Comparison of ENCODE assay signal across 19 mouse cellular contexts in the genomic region with DNA sequence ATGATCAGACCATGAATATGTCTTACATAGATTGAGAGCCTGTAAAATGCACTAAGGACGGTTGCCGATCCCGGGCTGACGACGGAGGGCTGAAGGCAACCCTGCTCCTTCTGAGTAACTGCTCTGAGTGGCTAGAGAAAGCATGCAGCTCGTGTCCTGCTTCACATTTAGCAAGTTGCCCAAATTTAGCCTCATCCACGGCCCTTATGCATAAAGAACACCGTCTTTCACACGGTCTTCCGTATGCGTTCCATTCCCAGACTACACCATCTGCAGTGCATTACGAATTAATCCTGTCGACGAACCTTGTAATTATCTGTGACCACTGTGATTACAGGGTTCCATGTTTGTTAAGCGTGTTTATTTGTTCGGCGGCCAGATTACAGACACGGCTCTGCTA. TPM values are rescaled to one million over a fixed set of nuclear protein-coding genes. Genes with fewer than 3 reads are reported as not detected.
DNase-seq lines count a peak whose midpoint lies in the region; ATAC-seq lines count a peak whose summit lies in the region.
"Had no signal": no experiment of that assay in that cellular context is flagged by ENCODE, and none has a peak within 500 bp of the region (broad histone marks: within the 10 kb centered on the region; RNA-seq: fewer than 3 reads in every experiment).

No protein-coding gene starts in this region.

- no peak overlapping the region for H3K4me2 ChIP-seq in forebrain, embryonic 12.5 days

- H3K4me1 ChIP-seq in forebrain, embryonic 12.5 days: peaks cover 40% of the 10 kb centered on the region
- peaks cover 52% of the 10 kb centered on the region for H3K4me1 ChIP-seq in midbrain, embryonic 10.5 days

- DNase-seq in embryo, embryonic 11 days: peak; percentile 22
- no peak for DNase-seq in embryo, embryonic 9.5 days (ENCODE audit: extremely low spot score)
- peak; percentile 57 for DNase-seq in brain, adult 2 months (ENCODE audit: low read depth, low spot score)
- no peak for DNase-seq in midbrain, embryonic 10.5 days (ENCODE audit: low spot score)
- no peak for DNase-seq in thymus, adult 18-20 months
- no peak for DNase-seq in gastrocnemius, postnatal 10 days
- no peak for DNase-seq in heart, adult 18-20 months
- DNase-seq: cerebellum, adult 18-20 months; heart, adult 11 months; kidney, postnatal 4 days; lung, embryonic 14.5 days had no signal

- peak overlapping the region; percentile 93 for H3K27ac ChIP-seq in forebrain, embryonic 12.5 days
- H3K27ac ChIP-seq in midbrain, embryonic 10.5 days (replicated peaks): peak overlapping the region; percentile 93; the same call in 1 of the 2 replicates
- H3K27ac ChIP-seq: stomach, postnatal 0 days had no signal

- no peak overlapping the region for H3K4me3 ChIP-seq in forebrain, embryonic 12.5 days (replicated peaks)
- H3K4me3 ChIP-seq in midbrain, embryonic 10.5 days: no peak overlapping the region

- H3K36me3 ChIP-seq in forebrain, embryonic 12.5 days (replicated peaks): peaks cover 8% of the 10 kb centered on the region
- peaks cover 12% of the 10 kb centered on the region for H3K36me3 ChIP-seq in midbrain, embryonic 10.5 days

- no peak for ATAC-seq in forebrain, embryonic 12.5 days (ENCODE audit: low FRiP score)

- WGBS in forebrain, embryonic 12.5 days: 73% methylated on average over 18 of the region's 18 CpGs
- 85% methylated on average over 18 of the region's 18 CpGs for WGBS in midbrain, embryonic 10.5 days

- no peak overlapping the region for H3K9ac ChIP-seq in forebrain, embryonic 12.5 days

- no peaks in the 10 kb centered on the region for H3K9me3 ChIP-seq in forebrain, embryonic 12.5 days
- no peaks in the 10 kb centered on the region for H3K9me3 ChIP-seq in midbrain, embryonic 10.5 days (replicated peaks)

- H3K27me3 ChIP-seq in forebrain, embryonic 12.5 days: no peaks in the 10 kb centered on the region; the same call in 1 of the 2 replicates
- H3K27me3 ChIP-seq in midbrain, embryonic 10.5 days (ENCODE audit: low read depth, poor library complexity, severe bottlenecking): peaks cover 40% of the 10 kb centered on the region

RNA-seq across cellular contexts. Expression of gene Asphd2, which starts 1.4 kb away (rescaled TPM):
- 38.6 and 57.3 TPM in 2 replicates for polyA plus RNA-seq in forebrain, embryonic 12.5 days (2016; fragmentation: Nextera tagmentation; extraction: Ambion mirVana)
- 17.7 and 22.0 TPM in 2 replicates for polyA plus RNA-seq in midbrain, embryonic 10.5 days (2016; fragmentation: Nextera tagmentation; extraction: Ambion mirVana)
- total RNA-seq in gastrocnemius, postnatal 10 days (2021): under 1 TPM; 0.49 to 0.93 TPM
- under 1 TPM; 0.42 to 0.87 TPM for total RNA-seq in heart, adult 18-20 months (2021)
- total RNA-seq: megakaryocyte progenitor cell, adult 5-6 weeks had no signal

RNA-seq across cellular contexts. Expression of gene Gm6583, which starts 40.2 kb away (rescaled TPM):
- 0.22 and 0.31 TPM in 2 replicates for polyA plus RNA-seq in forebrain, embryonic 12.5 days (2016; fragmentation: Nextera tagmentation; extraction: Ambion mirVana)
- 0.26 and 0.34 TPM in 2 replicates for polyA plus RNA-seq in midbrain, embryonic 10.5 days (2016; fragmentation: Nextera tagmentation; extraction: Ambion mirVana)
- not detected for total RNA-seq in gastrocnemius, postnatal 10 days (2021)
- total RNA-seq in heart, adult 18-20 months (2021): not detected
- total RNA-seq: megakaryocyte progenitor cell, adult 5-6 weeks had no signal
- polyA plus RNA-seq: brain, embryonic 14.5 days; heart, postnatal 0 days; spleen, adult 2 months had no signal

RNA-seq across cellular contexts. Expression of gene Gm6588, which starts 53.2 kb away (rescaled TPM):
- polyA plus RNA-seq in forebrain, embryonic 12.5 days (2016; fragmentation: Nextera tagmentation; extraction: Ambion mirVana): 0.57 and 0.65 TPM in 2 replicates
- polyA plus RNA-seq in midbrain, embryonic 10.5 days (2016; fragmentation: Nextera tagmentation; extraction: Ambion mirVana): 0.06 and 0.12 TPM in 2 replicates
- total RNA-seq in gastrocnemius, postnatal 10 days (2021): not detected
- not detected for total RNA-seq in heart, adult 18-20 months (2021)
- total RNA-seq: megakaryocyte progenitor cell, adult 5-6 weeks had no signal
- polyA plus RNA-seq: brain, embryonic 14.5 days; heart, postnatal 0 days; intestine, embryonic 14.5 days; limb, embryonic 14.5 days; lung, embryonic 14.5 days; spleen, adult 2 months; stomach, postnatal 0 days had no signal

RNA-seq across cellular contexts. Expression of gene Hps4, which starts 53.2 kb away (rescaled TPM):
- 36.1 and 37.3 TPM in 2 replicates for polyA plus RNA-seq in forebrain, embryonic 12.5 days (2016; fragmentation: Nextera tagmentation; extraction: Ambion mirVana)
- 35.9 and 43.0 TPM in 2 replicates for polyA plus RNA-seq in midbrain, embryonic 10.5 days (2016; fragmentation: Nextera tagmentation; extraction: Ambion mirVana)
- total RNA-seq in gastrocnemius, postnatal 10 days (2021): 1 to 10 TPM; 6.5 to 6.8 TPM
- total RNA-seq in heart, adult 18-20 months (2021): 10 to 100 TPM; 10.5 to 12.4 TPM

RNA-seq across cellular contexts. Expression of gene Srrd, which starts 53.2 kb away (rescaled TPM):
- 47.3 and 50.0 TPM in 2 replicates for polyA plus RNA-seq in forebrain, embryonic 12.5 days (2016; fragmentation: Nextera tagmentation; extraction: Ambion mirVana)
- polyA plus RNA-seq in midbrain, embryonic 10.5 days (2016; fragmentation: Nextera tagmentation; extraction: Ambion mirVana): 48.7 and 51.0 TPM in 2 replicates
- 1 to 10 TPM; 4.7 to 5.0 TPM for total RNA-seq in gastrocnemius, postnatal 10 days (2021)
- 10 to 100 TPM in 1 of 2 experiments, 1 to 10 TPM in 1; 6.8 to 10.0 TPM for total RNA-seq in heart, adult 18-20 months (2021)

Comparison
In these comparisons a context has a peak if more than half of its experiments do, and no peak if none do; other contexts are left out.
1. DNase-seq: peak in embryo, embryonic 11 days (single experiment) and brain, adult 2 months (single experiment); none in embryo, embryonic 9.5 days (single experiment), midbrain, embryonic 10.5 days (single experiment), thymus, adult 18-20 months (0 of 2), gastrocnemius, postnatal 10 days (single experiment) and heart, adult 18-20 months (0 of 2).